Mouse (Mus musculus): ENCODE data around the gene Ripply3. TPM values are rescaled to one million over a fixed set of nuclear protein-coding genes. Genes with fewer than 3 reads are reported as not detected.

Ripply3 gene
- polyA plus RNA-seq, 1 experiment from 2014 or later: 7.9 TPM

DNA sequence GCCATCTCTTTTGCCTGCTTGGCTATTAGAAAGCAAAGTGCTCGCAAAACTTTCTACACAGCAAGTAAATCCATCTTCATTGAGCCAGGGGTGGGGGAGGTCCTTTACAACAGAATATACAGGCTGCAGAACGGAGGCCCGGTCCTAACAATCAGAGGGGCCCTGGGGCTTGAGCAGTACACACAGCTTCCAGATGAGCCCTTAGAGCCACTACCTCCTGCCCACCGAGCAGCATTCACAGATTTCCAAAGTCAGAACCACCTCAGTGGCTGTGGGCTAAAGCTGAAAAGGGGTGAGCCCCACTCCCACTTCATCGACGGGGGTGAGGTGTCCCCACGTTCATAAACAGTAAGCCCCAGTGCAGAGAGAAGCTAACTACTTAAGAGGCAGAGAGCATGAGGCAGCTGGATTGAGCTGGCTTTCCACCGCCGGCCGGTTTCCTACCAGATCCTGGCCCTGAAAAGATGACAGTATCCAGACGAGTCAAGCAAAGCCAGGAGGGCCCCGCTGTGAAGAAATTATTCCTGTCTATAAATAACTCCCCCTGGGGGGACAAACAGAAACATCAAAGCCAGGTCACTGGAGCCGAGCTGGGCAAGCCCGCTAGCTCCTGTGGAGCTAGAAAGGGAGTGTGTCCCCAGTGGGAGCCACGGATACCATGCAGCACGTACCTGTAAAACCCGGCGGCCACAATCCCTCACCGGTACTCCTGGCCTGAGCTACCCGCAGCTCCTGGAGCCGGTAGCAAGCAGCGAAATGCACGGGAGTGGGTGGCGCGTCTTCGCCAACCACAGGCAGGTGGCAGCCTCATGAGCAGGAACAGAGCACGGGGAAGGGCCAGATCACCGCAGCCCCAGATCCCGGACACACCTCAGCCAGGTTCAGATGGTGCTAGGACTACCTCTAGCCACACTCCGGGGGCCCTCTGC, 25.7 kb upstream of the Ripply3 start:
- peak overlapping the region; percentile 22; the same call in 1 of the 2 replicates for H3K27ac ChIP-seq
- no peaks in the 10 kb centered on the region for H3K27me3 ChIP-seq (replicated peaks)
- WGBS: 8% methylated on average over 30 of the region's 30 CpGs
- H3K4me1 ChIP-seq: peaks cover 16% of the 10 kb centered on the region; the same call in 1 of the 2 replicates
- ATAC-seq (ENCODE audit: insufficient read depth, low FRiP score, low read depth): peak; percentile 65
- H3K4me2 ChIP-seq: peak overlapping the region; percentile 48
- no peak overlapping the region for H3K9ac ChIP-seq
- no peaks in the 10 kb centered on the region for H3K36me3 ChIP-seq
- no peaks in the 10 kb centered on the region for H3K9me3 ChIP-seq
- H3K4me3 ChIP-seq (replicated peaks): peak overlapping the region; percentile 16

DNA sequence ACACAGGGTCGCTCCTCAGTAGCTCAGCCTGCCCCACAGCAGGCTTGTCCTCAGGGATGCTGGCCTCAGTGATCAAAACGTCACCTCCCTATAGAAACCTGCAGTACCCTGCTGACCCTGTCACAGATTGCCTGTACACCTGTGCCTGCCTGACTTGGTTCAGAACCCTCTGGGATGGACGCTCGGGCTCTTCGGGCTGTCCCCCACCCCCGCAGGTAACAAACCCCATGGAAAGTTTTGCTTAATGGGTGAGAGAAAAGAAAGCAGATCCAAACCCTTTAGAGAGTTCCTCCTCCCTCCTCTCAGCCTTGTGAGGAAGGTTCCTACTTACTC, 25.1 kb upstream of the Ripply3 start:
- Histone ChIP-seq H3K27ac (0 out of 2 replicates have a peak overlapping the region, but pooled peaks have one; percentile 22), H3K27me3 (replicated peaks) (no peaks in the 10 kb centered on the region), H3K4me2 (peak overlapping the region; percentile 48), H3K4me1 (peaks cover 20% of the 10 kb centered on the region; the same call in 1 of the 2 replicates), H3K4me3 (replicated peaks) (peak overlapping the region; percentile 16; the same call in 1 of the 2 replicates), H3K9ac (no peak overlapping the region), H3K9me3 (no peaks in the 10 kb centered on the region), H3K36me3 (no peaks in the 10 kb centered on the region)
- WGBS: 25% methylated on average over 6 of the region's 6 CpGs
- no peak for ATAC-seq (ENCODE audit: insufficient read depth, low FRiP score, low read depth)

DNA sequence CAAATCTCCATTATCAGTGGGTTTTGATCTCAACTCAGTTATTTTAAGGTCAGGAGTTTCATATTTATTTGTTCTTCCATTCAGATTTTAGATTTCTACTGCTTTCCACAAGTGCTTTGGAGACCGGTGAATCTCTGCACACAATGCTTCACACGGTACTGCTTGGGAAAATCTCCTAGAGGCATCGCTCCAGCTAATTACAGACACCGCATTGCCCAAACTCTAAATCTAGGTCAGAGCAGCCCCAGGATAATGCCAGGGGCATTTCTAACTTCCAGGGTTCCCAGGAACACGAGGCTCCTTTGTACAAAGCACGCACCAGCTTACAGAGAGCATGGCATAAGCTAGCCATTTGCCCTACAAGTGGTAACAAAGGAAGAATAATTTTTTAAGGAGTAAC, 20.7 kb upstream of the Ripply3 start:
- Histone ChIP-seq H3K4me1 (peaks cover 18% of the 10 kb centered on the region; the same call in 1 of the 2 replicates), H3K9me3 (no peaks in the 10 kb centered on the region), H3K4me3 (replicated peaks) (no peak overlapping the region), H3K4me2 (no peak overlapping the region), H3K9ac (no peak overlapping the region), H3K36me3 (no peaks in the 10 kb centered on the region), H3K27me3 (replicated peaks) (no peaks in the 10 kb centered on the region), H3K27ac (no peak overlapping the region)
- ATAC-seq (ENCODE audit: insufficient read depth, low FRiP score, low read depth): no peak
- WGBS: 64% methylated on average over 6 of the region's 6 CpGs

DNA sequence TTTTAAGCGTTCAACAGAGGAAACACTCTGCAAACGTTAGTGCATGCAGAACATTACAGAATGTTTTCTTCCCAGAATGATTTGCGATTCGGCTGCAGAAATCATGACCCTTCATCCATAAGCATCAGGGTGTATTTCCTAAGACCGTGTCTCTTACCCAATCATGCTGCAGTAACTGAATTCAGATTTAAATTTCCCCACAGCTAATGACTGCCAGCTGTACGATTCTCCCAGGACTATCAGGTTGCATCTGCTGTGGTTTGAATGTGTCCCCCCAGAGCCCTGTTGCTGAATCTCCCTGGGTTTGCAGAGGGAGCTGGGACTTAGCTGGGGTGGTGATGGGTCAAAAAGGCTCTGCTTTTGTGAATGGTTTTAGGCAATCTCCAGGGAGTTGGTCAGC, 20.3 kb upstream of the Ripply3 start:
- ATAC-seq (ENCODE audit: insufficient read depth, low FRiP score, low read depth): no peak
- WGBS: 32% methylated on average over 6 of the region's 6 CpGs
- Histone ChIP-seq H3K9me3 (no peaks in the 10 kb centered on the region), H3K4me2 (no peak overlapping the region), H3K9ac (no peak overlapping the region), H3K27ac (no peak overlapping the region), H3K4me1 (peaks cover 15% of the 10 kb centered on the region; the same call in 1 of the 2 replicates), H3K36me3 (no peaks in the 10 kb centered on the region), H3K27me3 (replicated peaks) (no peaks in the 10 kb centered on the region), H3K4me3 (replicated peaks) (no peak overlapping the region)

DNA sequence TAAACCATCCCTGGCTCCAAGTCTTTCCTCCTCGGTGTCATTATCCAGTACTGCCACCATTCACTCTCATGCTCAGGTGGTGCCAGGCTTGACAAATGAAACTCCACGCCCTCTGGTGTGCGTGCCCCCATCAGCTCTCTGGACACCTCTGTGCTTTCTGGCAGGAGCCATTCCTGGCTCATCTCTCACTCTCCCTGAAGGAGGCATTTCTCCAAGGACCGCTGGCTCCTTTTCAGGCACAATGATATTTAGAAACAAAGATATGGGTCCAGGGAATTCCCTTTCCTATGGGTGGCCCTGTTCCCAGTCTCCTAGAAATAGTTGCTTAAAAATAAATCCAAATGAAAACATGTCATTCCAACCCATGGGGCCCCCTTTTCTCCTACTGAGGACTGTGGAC, 19.2 kb upstream of the Ripply3 start:
- H3K4me1 ChIP-seq: peaks cover 16% of the 10 kb centered on the region
- H3K9ac ChIP-seq: no peak overlapping the region
- H3K9me3 ChIP-seq: no peaks in the 10 kb centered on the region
- ATAC-seq (ENCODE audit: insufficient read depth, low FRiP score, low read depth): no peak
- no peak overlapping the region for H3K27ac ChIP-seq
- WGBS: 74% methylated on average over 4 of the region's 4 CpGs
- H3K4me2 ChIP-seq: no peak overlapping the region
- H3K4me3 ChIP-seq (replicated peaks): no peak overlapping the region
- H3K27me3 ChIP-seq (replicated peaks): no peaks in the 10 kb centered on the region
- H3K36me3 ChIP-seq: no peaks in the 10 kb centered on the region

DNA sequence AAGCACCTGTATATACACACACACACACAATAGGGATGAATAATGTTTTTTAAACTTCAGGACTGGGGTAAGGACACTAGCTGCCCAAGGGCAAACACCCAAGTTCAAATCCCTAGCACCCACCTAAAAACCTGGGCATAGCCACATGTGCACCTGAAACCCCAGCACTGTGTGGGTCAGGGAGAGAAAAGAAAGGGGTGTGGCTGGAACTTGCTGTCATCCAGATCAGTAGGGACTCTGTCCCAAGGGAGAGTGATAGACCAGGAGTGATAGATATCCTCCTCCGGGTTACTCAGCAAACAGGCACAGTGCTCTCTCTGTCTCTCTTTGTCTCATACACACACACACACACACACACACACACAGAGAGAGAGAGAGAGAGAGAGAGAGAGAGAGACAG, 16.8 kb upstream of the Ripply3 start:
- no peak overlapping the region for H3K4me2 ChIP-seq

DNA sequence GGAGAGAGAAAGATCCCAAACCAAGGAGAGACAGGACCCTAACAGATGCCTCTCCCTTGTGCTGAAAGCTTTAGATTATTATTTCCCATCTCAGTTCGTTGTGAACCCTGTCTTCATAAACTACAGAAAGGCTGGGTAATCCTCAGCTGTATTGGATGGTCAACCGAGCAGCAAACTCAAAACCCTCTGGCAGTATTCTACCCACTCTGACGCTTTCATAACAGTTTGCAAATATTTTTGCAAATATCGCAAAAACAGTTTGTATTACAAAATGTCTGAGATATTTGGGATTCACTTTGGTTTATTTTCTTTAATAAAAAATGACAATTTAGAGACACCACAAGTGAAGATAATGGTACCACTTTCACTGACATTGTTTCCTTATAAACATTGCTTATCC, 16.3 kb upstream of the Ripply3 start:
- Histone ChIP-seq H3K9me3 (no peaks in the 10 kb centered on the region), H3K4me3 (replicated peaks) (no peak overlapping the region; the same call in 1 of the 2 replicates), H3K4me1 (peaks cover 17% of the 10 kb centered on the region), H3K4me2 (peak overlapping the region; percentile 90), H3K27me3 (replicated peaks) (no peaks in the 10 kb centered on the region), H3K9ac (no peak overlapping the region), H3K27ac (no peak overlapping the region), H3K36me3 (no peaks in the 10 kb centered on the region)
- WGBS: 67% methylated on average over 4 of the region's 4 CpGs
- ATAC-seq (ENCODE audit: insufficient read depth, low FRiP score, low read depth): no peak

More for the DNA sequence above, 16.8 kb upstream of the Ripply3 start:
- no peaks in the 10 kb centered on the region for H3K27me3 ChIP-seq (replicated peaks)
- H3K36me3 ChIP-seq: no peaks in the 10 kb centered on the region
- H3K9me3 ChIP-seq: no peaks in the 10 kb centered on the region
- H3K9ac ChIP-seq: no peak overlapping the region
- no peak overlapping the region for H3K27ac ChIP-seq
- peaks cover 17% of the 10 kb centered on the region for H3K4me1 ChIP-seq
- WGBS: 48% methylated on average over 1 of the region's 1 CpGs
- no peak for ATAC-seq (ENCODE audit: insufficient read depth, low FRiP score, low read depth)
- no peak overlapping the region for H3K4me3 ChIP-seq (replicated peaks)

DNA sequence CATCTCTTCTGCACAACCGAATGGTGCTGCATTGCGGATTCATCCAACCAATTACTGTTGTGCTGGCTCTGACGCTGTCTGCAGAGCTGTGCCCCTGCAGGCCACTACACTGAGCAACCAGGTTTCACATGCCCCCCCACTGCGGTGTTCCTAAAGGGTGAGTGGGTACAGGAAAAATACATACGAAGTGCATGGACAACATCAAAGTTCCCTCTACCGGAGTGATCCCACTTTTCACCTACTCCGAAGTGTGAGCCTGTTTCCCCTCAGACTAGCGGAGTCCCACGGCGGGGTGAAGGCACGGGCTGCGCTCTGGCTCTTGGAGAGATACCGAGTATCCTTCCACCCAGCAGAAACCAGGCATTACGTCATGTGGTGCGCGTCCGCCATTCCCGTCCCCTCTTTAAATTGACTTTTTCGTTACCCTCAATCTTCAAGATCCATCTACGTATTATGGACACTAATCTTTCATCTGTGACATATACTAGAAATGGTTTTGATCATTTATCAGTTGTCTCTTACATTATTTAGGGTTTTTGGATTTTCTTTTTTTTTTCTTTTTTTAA, 15.5 kb upstream of the Ripply3 start:
- Histone ChIP-seq H3K4me2 (peak overlapping the region; percentile 90), H3K9ac (peak overlapping the region; percentile 53; the same call in 1 of the 2 replicates), H3K36me3 (no peaks in the 10 kb centered on the region), H3K27me3 (replicated peaks) (no peaks in the 10 kb centered on the region), H3K9me3 (no peaks in the 10 kb centered on the region), H3K4me1 (peaks cover 12% of the 10 kb centered on the region), H3K4me3 (replicated peaks) (peak overlapping the region; percentile 75), H3K27ac (peak overlapping the region; percentile 100)
- WGBS: under 1% methylated on average over 20 of the region's 20 CpGs
- peak; percentile 89 for ATAC-seq (ENCODE audit: insufficient read depth, low FRiP score, low read depth)

DNA sequence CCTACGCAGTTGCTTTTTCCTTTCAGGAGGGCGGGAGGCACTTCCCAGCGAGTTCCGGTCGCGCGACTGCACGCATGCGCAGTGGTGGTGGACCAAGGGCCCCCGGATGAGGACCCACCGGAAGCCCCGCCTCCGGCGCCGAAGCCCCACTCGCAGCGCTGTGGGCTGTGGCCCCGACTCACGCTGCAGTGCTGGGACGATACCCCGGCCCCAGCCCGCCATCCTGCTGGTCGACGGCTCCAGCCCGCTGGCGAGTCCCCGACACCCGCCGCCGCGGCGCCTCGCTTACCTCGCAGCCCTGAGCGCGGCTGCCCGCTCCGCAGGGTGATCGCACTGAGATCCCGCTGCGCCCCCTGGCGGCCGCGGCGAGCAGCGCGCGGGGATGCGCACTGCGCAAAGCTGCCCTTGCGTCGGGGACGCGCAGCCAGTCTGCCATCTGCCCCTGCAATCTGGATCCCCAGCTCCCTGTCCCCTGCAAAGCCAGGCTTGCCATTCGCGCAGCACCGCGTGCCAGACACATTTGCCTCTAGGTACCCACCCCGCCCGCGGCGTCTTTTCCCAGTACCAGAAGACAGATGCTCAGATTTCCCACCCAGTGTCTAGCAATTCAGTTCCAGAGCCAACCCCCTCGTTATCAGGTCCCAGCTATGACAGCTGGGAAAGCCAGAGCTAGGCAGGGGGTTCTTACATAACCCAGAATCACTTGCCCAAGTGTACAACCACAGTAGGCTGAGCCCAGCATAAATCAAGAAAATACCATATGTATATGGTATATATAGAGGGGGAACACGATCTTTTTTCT, 14.8 kb upstream of the Ripply3 start, which contains the start of gene Hlcs:
Gene Hlcs, minus strand, starts transcription at position 343 of the 802 bp plus-strand sequence.
- Histone ChIP-seq H3K36me3 (no peaks in the 10 kb centered on the region), H3K4me2 (peak within 1 kb of the TSS; percentile 90)
- WGBS: 1% methylated on average over 63 of the region's 64 CpGs

DNA sequence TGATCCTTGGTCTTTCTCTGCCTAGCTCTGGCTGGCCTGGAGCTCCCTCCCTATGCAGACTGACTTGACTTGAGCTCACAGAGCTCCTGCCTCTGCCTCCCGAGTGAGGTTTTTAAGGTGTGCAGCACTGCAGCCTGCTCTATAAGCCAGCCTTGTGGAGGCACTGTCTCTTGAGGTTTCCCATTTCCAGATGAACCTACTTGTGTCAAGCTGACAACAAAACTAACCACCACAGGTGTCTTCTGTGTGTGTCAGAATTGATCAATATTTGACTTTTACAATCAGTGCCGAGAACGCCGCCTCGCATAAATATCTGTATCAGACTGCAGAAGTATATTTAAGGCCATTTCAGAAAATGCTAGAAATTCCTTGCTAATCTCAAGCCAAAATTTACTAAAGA, 13.6 kb upstream of the Ripply3 start:
- Histone ChIP-seq H3K4me1 (peaks cover 10% of the 10 kb centered on the region), H3K4me3 (replicated peaks) (no peak overlapping the region), H3K9me3 (no peaks in the 10 kb centered on the region), H3K27me3 (replicated peaks) (no peaks in the 10 kb centered on the region), H3K27ac (no peak overlapping the region), H3K36me3 (no peaks in the 10 kb centered on the region), H3K4me2 (no peak overlapping the region), H3K9ac (no peak overlapping the region)
- ATAC-seq (ENCODE audit: insufficient read depth, low FRiP score, low read depth): no peak
- WGBS: 90% methylated on average over 5 of the region's 5 CpGs

More for the DNA sequence above, 14.8 kb upstream of the Ripply3 start, which contains the start of gene Hlcs:
- H3K4me3 ChIP-seq (replicated peaks): peak within 1 kb of the TSS; percentile 75
- no peaks in the 10 kb centered on the region for H3K27me3 ChIP-seq (replicated peaks)
- peak within 1 kb of the TSS; percentile 100 for H3K27ac ChIP-seq
- peak; percentile 89 for ATAC-seq (ENCODE audit: insufficient read depth, low FRiP score, low read depth)
- H3K9me3 ChIP-seq: no peaks in the 10 kb centered on the region
- peak within 1 kb of the TSS; percentile 98 for H3K9ac ChIP-seq
- H3K4me1 ChIP-seq: peaks cover 10% of the 10 kb centered on the region

DNA sequence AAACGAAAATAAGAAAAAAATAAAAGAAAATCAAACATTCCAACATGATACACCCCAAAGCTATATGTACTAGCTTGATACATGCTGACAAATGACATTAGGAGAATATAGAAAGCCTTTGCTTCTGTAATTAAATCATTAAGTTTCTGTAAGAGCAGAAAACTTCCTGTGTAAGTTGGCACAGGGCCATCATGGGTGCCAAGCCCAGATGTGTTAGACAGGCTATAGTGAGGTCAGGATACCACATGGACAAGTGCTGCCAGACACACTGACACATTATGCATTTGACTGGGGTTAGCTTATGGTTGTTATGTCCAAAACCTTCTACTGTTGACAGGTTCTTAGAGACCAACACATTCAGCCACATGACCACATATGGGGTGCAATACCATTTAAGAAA, 13.0 kb upstream of the Ripply3 start:
- H3K9me3 ChIP-seq: no peaks in the 10 kb centered on the region
- ATAC-seq (ENCODE audit: insufficient read depth, low FRiP score, low read depth): no peak

More for the DNA sequence above, 13.0 kb upstream of the Ripply3 start:
- Histone ChIP-seq H3K4me2 (no peak overlapping the region), H3K4me3 (replicated peaks) (no peak overlapping the region), H3K4me1 (peaks cover 10% of the 10 kb centered on the region), H3K27ac (no peak overlapping the region), H3K27me3 (replicated peaks) (no peaks in the 10 kb centered on the region), H3K9ac (no peak overlapping the region), H3K36me3 (no peaks in the 10 kb centered on the region)
- WGBS: 35% methylated on average over 1 of the region's 1 CpGs

Measured in stomach, embryonic 15.5 days (tissue).